24 mouse cellular contexts compared by ENCODE assay signal in the genomic region with DNA sequence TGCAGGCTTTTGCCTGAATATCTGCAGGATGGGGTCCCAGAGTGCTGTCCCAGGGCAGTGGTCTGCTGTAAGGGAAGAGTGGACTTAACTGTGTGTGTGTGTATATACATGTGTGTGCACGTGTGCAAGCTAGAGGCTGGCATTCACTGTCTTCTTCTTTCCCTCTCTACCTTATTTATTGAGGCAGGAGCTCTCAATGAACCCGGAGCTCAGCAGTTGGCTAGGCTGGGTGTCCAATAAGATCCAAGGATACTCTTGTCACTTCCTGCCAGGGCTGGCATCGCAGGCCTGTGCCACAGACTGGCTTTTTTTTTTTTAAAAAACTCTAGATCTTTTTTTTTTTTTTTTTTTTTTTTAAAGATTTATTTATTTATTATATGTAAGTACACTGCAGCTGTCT.
"Had no signal": no experiment of that assay in that cellular context is flagged by ENCODE, and none has a peak within 500 bp of the region (broad histone marks: within the 10 kb centered on the region; RNA-seq: fewer than 3 reads in every experiment).

No protein-coding gene starts in this region.

- H3K9ac ChIP-seq: kidney, embryonic 15.5 days; limb, embryonic 13.5 days; liver, embryonic 12.5 days; liver, embryonic 15.5 days; lung, embryonic 15.5 days; midbrain, embryonic 12.5 days; neural tube, embryonic 12.5 days; neural tube, embryonic 15.5 days had no signal

- H3K27ac ChIP-seq: kidney, embryonic 15.5 days; left cerebral cortex, adult 2 months; limb, embryonic 10.5 days; limb, embryonic 13.5 days; liver, embryonic 12.5 days; liver, embryonic 15.5 days; lung, embryonic 15.5 days; midbrain, embryonic 12.5 days; neural tube, embryonic 12.5 days; neural tube, embryonic 15.5 days; stomach, postnatal 0 days had no signal

- H3K4me3 ChIP-seq: kidney, embryonic 15.5 days; left cerebral cortex, adult 2 months; limb, embryonic 10.5 days; limb, embryonic 13.5 days; liver, embryonic 12.5 days; liver, embryonic 15.5 days; lung, embryonic 15.5 days; midbrain, embryonic 12.5 days; neural tube, embryonic 12.5 days; neural tube, embryonic 15.5 days had no signal

- H3K27me3 ChIP-seq: limb, embryonic 13.5 days; liver, embryonic 15.5 days; lung, embryonic 15.5 days; neural tube, embryonic 12.5 days had no signal

- ATAC-seq: midbrain, embryonic 16.5 days had no signal

- H3K9me3 ChIP-seq: kidney, embryonic 15.5 days; limb, embryonic 10.5 days; liver, embryonic 15.5 days; lung, embryonic 15.5 days; midbrain, embryonic 12.5 days; neural tube, embryonic 15.5 days had no signal

- DNase-seq: kidney, adult 11 months; kidney, adult 8-10 months; kidney, postnatal 10 days; kidney, postnatal 36 days; layer of hippocampus, postnatal 36 days; liver; lung, adult 18-20 months; lung, postnatal 10 days; lung, postnatal 36 days; right cerebral cortex, adult 18-20 months; right cerebral cortex, postnatal 14 days; right cerebral cortex, postnatal 4 days had no signal

- H3K4me2 ChIP-seq: kidney, embryonic 15.5 days; limb, embryonic 13.5 days; liver, embryonic 12.5 days; liver, embryonic 15.5 days; lung, embryonic 15.5 days; midbrain, embryonic 12.5 days; neural tube, embryonic 12.5 days; neural tube, embryonic 15.5 days had no signal

- H3K4me1 ChIP-seq: liver, embryonic 15.5 days; midbrain, embryonic 12.5 days had no signal

- H3K36me3 ChIP-seq: kidney, embryonic 15.5 days; limb, embryonic 10.5 days; limb, embryonic 13.5 days; liver, embryonic 12.5 days; liver, embryonic 15.5 days; lung, embryonic 15.5 days; midbrain, embryonic 12.5 days; neural tube, embryonic 12.5 days; neural tube, embryonic 15.5 days had no signal
